Mouse (Mus musculus): ENCODE measurements at regions not wholly inside any gene's neighbourhood (a gene's known extent, or its start where the extent isn't known, plus 50 kb on each side); places are given as distances from the start of the nearest gene placed in this dataset.

DNA sequence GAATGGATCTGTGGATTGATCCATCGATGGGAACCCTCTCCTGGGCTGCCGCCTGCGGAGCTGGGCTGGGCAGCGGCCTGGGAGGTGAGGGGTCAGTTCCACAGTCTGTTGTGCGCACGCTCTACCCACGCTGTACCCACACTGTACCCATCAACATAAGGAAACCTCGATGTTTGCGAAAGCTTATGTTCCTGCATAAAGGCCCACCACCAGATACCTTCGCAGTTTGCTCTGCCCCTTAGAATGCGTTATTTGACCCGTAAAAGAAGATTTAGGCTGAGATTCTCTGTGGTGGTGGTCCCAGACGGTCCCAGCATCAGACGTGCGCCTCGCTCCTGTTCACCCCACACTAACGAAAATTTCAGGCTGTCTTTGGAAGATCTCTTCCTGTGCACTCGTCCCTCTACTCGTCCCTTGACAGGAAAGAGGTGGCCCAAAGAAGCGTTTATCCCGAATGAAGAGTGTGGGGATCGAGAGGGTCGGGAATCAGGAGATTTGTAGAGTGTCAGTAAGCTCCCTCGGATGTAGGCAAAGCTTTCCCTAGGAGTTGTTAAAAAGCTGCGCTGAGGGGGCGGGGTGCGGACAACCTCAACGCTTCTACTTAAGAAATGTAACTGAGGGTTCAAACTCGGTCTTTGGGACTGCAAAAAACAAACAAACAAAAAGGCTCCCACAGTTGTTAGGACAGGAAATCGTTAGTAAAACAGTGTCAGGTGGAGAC lies 123.9 kb downstream of the Tmem161b start:
- DNase-seq (ENCODE audit: low spot score in 2 of 2): peak in 1 of 2 experiments; percentile 44

DNA sequence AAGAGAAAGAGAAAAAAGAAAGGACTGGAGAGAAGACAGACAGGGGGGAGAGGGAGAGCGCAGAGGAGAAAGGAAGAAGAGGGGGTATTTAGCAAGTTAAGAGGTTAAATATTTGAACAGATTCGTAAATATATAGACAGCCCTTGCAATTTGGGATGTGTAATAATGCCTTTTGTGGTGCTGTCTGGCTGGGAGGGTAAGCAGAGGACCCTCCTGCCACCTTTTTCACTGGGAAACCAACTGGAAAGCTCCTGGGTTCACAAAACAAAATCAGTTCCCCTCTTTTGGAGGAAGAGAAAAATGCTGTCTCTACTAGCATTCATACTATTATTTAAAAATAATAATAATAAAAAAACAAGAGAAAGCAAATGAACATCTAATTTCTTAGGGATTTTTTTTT lies 124.5 kb downstream of the Tmem161b start:
- no peak for DNase-seq (ENCODE audit: low spot score in 2 of 2)

DNA sequence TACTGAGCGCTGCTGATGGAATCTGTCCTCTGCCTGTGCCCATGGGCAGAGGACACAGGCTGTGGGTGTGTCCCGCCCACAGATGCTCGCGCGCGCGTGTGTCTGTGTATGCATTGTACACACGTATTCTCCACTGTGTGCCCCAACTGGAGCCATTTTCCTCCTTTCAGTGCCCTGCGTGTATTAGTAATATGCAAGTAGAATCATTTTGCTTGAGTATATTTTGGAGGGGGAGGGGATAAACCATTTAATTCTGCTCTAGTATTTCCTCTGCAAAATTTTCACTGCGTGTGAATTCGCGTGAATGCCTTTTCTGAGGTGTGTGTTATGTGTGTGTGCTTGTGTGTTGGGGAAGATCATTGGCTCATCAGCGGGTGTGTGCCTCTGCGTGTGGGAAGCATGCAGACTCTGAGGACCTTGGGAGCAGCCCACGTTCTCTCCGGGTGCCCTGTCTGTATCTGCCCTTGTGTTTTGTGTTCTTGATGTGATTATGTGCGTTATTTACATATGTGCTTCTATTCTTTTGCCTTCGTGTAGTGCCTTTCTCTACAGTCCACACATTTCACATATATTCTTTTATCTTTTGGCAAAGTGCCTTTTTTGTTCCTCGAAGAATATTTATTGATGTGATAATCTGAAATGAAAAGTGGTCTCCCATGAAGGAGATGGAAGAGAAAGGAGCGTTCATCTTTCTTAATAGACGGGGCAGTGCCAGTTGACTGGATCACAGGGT lies 125.3 kb downstream of the Tmem161b start:
- DNase-seq (ENCODE audit: low spot score in 2 of 2): peak in 1 of 2 experiments; percentile 67

DNA sequence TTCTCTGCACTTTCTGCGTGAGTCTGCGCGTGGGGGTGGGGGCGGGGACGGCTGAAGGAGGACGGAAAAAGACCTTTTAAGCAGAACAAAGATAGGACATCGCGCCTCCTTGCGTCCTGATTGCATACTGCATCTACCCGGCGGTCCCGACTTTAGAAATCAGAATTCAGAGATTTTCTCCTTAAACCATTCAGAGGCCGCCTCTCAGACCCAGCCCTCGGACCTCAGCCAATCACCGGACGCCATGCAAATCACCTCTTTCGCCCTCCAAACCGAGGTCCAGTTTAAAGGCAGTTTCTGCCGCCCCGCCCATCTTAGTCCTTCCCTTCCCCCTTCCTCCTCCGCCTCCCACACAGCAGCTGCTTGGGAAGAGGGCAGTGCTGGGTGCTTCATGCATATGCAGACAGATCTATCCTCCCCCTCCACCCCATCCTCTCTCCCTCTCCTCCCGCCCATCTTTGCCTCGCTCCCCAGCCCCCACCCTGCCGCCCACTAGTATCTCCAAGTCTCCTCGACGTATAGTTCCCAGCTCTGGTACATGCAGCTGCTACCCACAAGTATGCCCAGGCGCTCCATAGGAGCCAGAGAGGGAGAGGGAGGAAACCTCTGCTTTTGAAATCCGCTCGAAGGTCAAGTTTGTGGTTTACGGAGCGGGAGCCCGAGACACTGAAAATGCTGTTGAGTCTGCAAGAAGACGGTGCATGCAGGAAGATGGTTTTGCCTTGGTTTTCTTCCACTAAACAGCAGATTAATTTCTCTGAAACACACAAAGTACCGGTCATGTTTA lies 126.0 kb downstream of the Tmem161b start:
- DNase-seq (ENCODE audit: low spot score in 2 of 2): peak; percentile 99 to 100

DNA sequence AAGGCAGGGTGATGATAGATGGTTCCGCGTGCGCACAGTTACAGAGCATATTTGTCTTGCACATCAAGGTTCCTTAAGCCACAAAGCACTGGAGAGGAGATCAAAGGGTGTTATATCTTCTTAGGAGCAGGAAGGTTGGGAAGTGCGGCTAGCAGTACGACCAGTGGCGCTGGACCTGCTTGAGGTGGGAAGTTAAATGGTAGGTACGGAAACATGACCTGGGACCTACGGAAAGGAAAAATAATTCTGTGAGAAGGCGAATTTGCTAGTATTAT lies 126.5 kb downstream of the Tmem161b start:
- no peak for DNase-seq (ENCODE audit: low spot score in 2 of 2)

DNA sequence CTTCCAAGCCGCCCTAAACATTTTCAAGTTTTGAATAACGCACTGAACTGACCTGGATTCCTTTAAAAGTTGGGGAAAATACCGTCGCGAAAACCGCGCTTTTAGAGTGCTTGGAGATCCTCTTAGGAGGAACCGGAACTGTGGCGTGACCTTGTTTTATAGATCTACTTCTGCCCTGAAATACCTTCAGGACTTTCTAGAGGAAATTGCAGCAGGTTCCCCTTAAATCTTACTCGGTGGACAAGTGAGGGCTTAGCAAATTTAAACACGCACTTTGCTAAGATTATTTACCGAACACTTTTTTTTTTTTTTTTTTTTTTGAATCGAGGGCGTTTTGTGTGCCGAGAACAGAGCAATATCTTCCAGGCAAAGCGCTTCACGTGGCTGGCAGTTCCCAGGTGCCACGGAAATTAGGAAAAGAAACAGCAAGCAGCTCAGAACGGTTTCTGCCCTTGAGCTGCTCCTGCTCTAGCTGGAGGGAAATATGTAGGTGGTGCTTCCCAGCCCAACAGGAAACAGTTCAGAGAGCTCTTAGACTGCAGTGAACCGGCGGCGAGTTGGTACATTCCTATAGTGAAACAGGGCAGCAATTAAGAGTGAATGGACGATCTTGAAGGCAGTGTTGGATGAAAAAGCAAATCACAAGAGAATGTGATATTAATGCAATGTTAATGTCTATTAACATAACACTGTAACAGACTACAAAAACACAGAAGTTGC lies 127.1 kb downstream of the Tmem161b start:
- peak in 1 of 2 experiments; percentile 44 for DNase-seq (ENCODE audit: low spot score in 2 of 2)

DNA sequence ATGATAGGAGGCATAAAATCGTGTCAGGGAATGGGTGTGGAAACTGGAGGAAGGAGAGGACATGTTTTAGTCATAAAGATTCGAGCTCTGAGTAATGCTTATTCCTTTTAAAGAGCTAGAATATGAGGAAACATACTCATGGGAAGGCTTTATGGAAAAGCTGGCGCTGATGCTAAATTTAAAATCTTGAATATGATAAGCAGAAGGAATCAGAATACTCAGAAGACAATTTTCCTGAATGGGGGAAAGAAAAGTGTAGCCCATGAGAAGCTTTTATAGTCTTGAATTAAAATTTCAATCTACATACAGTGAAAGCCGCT lies 127.6 kb downstream of the Tmem161b start:
- no peak for DNase-seq (ENCODE audit: low spot score in 2 of 2)

DNA sequence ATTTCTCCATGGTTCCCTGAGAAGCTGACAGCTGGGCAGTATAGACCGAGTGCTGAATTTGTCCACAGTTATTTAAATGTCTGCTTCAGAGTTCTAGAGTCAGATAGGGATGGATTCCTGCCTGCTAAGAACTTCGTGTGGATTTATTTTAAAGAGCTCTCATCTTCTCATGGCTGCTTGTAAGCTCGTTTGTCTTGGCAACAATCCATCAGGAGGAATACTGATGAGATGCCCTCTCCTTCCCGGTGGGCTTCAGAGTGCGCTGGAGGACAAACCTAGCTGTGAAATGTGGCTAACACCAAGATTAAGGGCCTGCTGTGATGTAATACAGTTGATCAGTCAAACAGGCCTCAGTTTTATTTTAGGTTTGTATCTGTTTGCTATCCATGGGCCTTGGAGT lies 128.7 kb downstream of the Tmem161b start:
- peak in 1 of 2 experiments; percentile 7 for DNase-seq (ENCODE audit: low spot score in 2 of 2)

DNA sequence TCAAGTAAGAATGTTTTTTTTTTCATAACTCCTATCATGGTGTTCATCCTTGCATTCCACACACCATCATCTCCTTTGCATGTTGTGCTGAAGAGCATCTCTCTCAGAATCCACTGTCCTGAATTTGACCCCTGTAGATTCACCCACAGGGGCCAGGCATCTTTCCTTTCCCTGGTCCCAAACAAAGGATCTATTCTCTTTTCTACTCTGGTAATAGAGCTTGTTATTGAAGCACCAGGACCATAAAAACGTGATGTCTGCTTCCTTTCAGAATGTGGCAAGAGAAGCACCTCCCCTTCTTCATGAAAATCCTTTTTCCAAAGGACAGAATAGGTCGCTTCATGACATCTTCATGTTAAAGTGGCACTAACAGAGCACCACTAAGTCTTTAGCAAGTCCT lies 134.4 kb downstream of the Tmem161b start:
- no peak for DNase-seq (ENCODE audit: low spot score in 2 of 2)

DNA sequence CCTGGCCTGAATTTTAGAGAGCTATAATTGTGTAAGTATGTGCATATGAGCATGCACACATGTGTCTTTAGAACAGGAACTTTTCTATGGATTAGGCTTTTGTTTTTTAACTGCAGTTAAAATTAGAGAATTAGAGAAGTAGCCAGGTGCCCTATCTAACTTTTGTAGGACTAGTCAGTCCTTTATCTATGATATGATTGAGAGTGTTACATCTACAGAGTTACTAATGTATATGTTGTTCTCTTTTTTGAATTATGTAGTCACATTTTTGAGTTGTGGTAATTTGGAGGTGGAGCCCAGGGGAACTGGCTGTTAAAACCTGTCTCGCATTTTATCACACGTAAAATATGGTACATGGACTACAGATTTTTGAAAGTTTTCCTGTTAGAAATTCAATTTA lies 138.4 kb downstream of the Tmem161b start:
- no peak for DNase-seq (ENCODE audit: low spot score in 2 of 2)

DNA sequence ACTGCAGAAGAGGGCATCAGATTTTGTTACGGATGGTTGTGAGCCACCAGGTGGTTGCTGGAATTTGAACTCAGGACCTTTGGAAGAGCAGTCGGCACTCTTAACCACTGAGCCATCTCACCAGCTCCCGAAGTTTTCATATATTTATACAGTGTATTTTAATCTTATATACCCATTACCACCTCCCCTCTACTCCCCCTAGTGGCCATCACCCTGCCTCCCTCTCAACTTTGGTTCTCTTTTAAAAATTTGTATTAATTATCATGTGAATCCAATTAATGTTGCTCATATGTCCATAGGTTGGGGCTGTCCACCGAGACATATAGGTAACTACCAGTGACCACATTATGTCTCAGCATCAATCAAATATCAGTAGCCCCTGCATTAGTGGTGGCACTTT lies 142.0 kb downstream of the Tmem161b start:
- no peak for DNase-seq (ENCODE audit: low spot score in 2 of 2)

DNA sequence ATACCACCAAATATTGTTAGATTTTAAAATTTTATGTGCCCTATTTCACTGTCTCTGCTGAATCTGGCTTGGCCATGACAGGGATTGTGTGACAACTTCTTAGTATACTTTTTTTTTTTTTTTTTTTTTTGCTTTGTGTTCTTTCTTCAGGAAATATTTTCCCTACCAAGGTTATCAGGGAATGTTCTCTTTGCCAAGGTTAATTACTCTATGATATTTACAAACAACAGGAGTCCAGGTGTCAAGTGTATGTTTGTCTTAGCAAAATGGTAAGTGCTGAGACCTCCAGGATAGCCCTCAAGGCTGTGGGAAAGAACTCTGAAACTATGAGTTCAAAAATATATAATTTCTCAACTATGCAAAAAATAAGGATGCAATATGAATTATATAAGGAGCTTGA lies 143.4 kb downstream of the Tmem161b start:
- no peak for DNase-seq (ENCODE audit: low spot score in 2 of 2)

DNA sequence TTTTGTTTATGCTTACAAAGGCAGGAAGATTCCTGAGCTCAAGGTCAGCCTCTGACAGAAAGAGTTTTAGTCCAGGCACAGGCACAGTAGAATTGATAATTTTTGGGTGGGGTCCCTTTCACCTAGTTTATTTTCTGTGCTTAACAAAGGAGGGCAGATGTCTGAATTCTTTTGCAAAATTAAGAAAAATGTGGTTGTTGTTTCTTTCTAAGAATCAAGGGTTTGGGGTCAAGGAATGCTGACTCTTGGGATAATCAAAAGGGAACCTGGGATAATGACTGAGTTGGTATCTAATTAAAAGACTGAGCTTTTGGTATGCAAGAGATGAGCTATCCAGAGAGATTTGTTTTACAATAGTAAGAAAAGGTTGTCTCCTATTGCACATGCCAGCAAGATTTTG lies 143.9 kb downstream of the Tmem161b start:
- DNase-seq (ENCODE audit: low spot score in 2 of 2): no peak

DNA sequence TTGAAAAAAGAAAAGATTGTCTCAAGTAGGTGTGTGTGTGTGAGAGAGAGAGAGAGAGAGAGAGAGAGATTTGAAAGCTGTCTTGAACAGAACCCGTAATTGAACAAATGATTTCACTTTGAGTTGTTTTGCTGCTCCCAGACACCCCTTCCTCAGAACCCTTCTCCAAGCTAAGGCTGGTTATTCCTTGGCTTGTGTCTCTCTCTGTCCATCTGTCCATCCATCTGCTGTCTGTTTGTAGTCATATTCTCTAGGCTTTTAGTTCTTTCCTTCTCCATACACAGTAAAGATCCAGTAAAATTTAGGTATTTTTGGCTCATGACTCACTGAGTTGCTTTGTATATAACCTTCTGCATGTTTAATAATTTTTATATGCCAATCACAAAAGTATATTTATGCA lies 144.7 kb downstream of the Tmem161b start:
- DNase-seq (ENCODE audit: low spot score in 2 of 2): no peak

DNA sequence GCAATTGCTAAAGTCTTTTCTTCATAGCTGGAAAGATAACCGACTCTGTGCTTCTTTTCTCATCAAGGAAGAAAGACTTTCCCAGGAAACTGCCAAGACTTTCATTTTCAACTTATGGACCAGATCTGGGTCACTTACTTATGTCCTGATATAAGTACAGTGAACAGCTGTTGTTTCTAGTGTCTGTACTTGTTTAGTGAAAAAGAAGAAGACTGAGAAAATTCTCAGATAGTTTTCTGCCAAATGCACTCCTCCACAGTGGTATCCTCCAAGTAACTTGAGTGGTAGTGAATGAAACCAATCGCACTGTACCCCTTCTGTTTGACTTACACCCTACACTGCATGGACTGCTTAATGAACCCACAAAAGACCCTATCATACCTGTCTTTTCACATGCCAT lies 146.1 kb downstream of the Tmem161b start:
- no peak for DNase-seq (ENCODE audit: low spot score in 2 of 2)

DNA sequence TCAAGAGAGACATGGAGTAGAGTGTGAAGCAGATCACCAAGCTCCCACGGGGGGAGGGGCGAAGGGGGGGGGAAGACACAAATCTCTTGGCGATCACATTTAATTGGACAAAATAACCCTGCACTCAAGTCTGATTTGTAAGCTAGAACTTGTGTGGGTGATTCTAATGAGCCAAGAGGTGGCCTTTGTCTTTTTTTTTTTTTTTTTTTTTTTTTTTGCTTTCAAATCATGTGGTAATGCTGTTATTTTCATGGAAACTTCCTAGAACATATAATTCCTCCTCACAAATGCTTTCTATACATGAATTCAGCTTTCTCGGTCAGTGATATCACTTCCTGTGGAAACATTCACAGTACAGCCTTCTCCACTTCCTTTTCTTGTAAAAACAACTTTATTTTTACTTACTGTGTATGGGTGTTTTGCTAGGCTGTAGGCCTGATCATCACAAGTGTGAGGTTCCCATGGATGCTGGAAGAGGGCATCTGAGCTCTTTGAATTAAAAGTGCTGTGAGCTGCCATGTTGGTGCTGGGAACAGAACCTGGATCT lies 152.7 kb downstream of the Tmem161b start:
- no peak for DNase-seq (ENCODE audit: low spot score in 2 of 2)

DNA sequence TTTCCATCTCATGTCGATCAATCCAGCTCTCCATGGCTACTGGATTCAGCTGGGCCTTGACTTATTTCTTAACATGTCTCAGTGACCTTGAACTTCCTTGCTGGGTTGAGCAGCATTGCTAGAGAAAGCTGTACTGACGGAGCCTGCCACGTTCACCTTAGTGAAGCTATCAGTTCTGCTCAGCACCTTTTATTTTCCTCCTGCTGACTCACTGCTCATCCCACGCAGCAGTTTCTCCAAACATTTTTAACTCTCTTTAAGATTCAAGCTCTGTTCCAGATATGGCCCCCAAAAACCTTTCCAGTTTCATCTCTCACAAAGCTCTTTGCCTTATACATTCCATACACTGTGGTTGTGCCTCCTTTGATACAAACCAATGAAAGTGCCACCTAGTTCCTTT lies 153.8 kb downstream of the Tmem161b start:
- DNase-seq (ENCODE audit: low spot score in 2 of 2): no peak

DNA sequence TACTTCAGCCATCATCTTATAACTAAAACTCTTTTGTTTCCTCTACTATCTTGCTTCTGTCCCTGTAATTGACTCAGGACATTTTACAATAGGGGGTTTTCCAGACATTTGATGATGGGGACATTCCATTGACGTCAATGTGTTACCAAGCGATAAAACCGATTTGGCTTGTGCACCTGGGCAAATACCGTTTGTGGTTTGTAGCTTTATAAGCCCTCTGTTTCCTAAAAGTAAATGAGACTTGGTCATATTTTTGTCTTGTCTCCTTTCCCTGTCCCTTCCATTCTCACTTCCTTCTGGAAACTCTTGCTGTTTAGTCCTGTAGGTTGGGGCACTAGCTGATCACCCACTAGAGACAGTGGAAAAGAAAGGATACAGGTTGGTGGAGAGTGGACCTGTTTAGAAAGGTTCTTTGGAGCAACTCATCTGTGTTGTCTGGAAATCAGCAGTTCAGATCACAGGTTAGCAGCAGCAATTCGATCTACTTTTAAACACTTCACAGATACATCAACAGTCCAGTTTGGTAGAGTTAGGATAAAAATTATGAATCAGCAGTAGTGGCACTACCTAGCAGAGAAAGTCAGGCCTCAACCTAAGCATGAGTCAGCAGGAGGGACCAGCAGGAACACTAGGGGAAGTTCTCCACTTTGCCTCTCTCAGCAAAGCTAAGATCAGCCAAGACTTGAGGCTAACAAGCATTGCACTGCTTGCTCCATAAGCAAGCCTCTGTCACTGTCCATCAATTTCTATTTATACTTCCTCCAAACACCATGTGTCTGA lies 156.6 kb downstream of the Tmem161b start:
- no peak for DNase-seq (ENCODE audit: low spot score in 2 of 2)

DNA sequence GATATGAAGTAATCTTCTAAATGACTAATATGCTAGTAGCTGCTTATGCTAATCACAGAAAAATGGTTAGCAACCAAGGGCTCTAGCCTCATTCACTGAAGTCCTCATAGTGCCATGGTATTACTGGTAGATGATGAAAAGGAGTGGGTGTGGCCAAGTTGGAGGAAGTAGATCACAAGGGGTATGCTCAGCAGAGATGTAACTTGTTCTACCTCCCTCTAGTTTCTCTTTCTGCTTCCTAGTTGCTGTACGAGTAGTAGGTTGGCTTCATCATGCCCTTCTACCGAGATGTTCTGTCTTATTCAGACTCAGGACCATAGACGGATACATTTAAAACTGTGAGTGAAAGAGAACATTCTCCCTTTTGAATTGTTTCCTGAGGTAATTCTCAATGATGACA lies 169.5 kb downstream of the Tmem161b start:
- no peak for DNase-seq (ENCODE audit: low spot score in 2 of 2)

DNA sequence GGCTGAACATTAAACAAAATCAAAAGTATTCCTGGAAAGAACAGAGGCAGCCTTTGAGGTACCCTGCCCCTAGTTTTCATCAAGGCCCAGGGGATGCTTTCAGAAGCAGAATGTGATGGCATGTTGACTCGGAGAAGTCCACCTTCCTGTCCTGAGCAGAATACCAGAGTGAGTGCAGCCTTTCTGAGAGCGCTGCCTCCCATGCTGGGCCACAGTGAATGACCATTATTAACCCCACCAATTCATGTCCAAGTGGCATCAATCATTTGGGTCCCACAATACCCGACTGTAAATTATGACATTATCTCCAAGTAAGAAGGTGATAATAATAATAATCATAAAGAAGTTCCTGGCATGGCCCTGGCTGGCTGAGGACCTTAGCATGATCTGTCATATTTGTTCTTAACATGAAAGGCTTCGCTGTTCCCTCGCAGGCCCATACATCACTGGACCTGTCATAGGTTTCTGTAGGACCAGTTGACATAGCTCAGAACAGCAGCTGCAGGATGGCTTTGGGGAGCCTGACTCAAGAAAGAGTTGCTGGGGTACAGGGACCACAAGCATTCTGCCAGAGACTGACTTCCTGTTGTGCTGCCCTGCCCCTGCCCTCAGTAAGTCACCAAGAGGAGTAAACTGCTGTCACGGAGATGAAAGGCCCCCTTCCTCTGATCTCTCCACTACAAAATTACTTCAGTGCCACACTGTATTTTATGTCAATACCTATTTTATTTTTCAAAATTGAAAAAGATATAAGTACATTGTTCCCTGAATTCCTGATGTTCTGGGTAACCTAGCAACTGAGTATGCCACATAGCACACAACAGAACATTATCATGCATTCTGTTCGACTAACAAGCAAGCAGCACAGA lies 176.6 kb downstream of the Tmem161b start:
- DNase-seq (ENCODE audit: low spot score in 2 of 2): no peak

Measured in cerebellum, postnatal 4 days (tissue).